Mouse (Mus musculus) cerebellum, adult 8-10 months (tissue): ENCODE data around the gene Zfp961.
"Not testable (repeated sequence)": the region's sequence is repeated elsewhere in the genome, so short reads cannot be mapped to it uniquely, and the experiment has no call there.

Experiments
- DNase-seq: peaks from one replicate; pipeline ENCODE4 v3.0.0; 2022

Gene Zfp961

DNA sequence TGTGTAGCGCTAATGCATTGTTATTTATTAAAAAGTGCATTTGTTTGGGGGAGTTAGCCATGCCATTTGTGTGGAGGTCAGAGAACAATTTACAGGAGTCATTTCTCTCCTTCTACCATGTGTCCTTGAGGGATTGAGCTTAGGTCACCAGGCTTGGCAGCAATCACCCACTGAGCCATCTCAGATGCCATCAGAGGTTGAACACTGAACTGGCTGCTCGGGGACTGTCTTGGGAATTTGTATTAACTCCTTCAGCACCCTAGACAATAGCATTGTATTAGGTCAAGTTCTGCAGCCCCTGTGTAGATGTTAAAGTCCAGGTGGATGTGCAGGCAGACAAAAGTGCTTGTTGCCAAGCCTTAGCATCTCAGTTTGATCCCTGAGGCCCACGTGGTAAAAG is 13.2 kb downstream of the Zfp961 start:
- no peak for DNase-seq

DNA sequence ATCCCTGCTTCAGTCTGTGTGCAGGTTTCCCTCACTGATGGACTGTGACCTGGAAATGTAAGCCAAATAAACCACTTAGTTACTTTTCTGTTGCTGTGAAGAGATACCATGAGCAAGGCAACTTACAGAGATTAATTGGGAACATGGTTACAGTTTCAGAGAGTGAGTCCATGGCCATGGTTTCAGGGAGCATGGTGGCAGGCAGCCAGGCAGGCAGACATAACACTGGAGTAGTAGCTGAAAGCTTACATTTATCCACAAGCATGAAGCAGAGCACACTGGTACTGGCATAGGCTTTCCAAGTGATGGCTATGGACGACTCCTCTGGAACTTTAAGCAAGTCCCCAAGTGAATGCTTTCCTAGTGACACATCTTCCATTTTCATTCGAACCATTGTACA is 14.3 kb downstream of the Zfp961 start:
- no peak for DNase-seq

DNA sequence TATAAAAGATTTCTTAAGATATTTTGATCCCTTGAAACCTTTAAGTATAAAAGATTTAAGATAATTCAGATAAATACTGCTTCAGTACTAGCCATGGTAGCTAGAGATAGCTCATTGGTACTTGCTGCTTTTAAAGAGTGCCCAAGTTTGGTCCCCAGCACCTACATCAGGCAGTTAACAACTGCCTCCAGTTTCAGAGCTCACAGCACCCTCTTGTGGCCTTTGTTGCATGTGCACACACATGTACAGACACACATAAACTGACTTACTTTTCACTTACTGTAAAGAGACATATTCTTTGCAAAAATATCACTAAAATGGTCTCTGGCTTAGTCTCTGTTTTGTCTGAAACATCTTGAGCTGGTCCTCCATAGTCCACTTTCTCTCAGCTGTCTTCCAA is 15.6 kb downstream of the Zfp961 start:
- DNase-seq: no peak

GRCm38 (mm10) chr8:71967261-71967660 is 16.4 kb downstream of the Zfp961 start:
- DNase-seq: no peak

DNA sequence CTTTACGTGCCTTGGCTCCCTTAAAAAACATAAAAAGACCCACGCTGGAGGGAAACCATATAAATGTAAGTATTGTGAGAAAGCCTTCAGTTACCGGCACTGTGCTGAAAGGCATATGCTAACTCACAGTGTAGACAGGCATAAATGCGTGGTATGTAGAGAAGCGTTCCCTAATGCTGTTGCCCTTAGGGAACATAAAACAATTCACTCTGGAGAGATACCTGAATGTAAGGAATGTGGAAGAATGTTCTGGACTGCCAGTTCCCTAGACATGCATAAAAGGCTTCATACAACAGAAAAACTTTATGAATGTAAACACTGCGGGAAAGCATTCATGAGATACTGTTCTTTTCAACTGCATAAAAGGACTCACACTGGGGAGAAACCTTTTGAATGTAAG is 17.3 kb downstream of the Zfp961 start:
- no peak for DNase-seq

- no peak for DNase-seq
These were observed 17.8 kb downstream of the Zfp961 start for GRCm38 (mm10) chr8:71968636-71969035.

DNA sequence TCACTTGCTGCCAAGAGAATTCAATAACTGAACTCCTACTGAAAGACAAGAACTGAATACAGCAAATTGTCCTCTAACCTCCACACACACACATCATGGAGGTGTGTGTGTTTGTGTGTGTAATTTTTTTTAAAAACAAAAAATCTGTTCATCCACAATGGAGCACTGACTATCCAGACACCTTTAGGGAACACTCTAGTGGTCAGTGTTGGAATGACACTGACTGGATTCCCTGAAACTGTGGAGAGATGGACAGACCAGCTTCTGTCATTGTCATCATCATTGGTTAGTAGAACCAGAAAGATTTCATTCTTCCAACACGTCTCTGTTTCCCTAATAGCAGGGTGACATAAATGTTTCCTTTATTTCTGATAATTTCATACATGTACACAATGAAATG is 21.1 kb downstream of the Zfp961 start:
- peak; percentile 36 for DNase-seq

- no peak for DNase-seq
These were observed 23.4 kb downstream of the Zfp961 start for GRCm38 (mm10) chr8:71974211-71974610.

GRCm38 (mm10) chr8:71981032-71981431 is 30.2 kb downstream of the Zfp961 start:
- DNase-seq: no peak

DNA sequence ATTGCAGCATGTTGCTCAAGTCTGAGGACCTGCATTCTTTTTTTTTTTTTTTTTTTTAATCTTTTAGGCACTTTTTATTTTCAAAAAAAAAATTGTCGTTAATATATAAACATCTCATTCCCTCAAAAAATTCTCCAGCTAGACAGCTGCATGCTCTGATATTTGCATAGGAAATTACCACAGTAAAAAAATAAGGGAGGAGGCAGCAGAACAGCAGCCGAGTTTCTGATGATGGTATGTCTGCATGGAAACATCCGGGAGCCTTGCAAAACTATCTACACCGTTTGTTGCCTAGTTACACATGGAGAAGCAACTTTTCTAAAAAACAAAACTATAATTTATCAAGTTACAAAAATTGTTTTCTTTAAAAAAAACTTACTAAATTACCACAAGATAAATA is 30.6 kb downstream of the Zfp961 start:
- DNase-seq: no peak

- no peak for DNase-seq
These were observed 33.8 kb downstream of the Zfp961 start for GRCm38 (mm10) chr8:71984601-71985000.

- DNase-seq: peak; percentile 62
These were observed 37.5 kb downstream of the Zfp961 start for GRCm38 (mm10) chr8:71988110-71988866.

DNA sequence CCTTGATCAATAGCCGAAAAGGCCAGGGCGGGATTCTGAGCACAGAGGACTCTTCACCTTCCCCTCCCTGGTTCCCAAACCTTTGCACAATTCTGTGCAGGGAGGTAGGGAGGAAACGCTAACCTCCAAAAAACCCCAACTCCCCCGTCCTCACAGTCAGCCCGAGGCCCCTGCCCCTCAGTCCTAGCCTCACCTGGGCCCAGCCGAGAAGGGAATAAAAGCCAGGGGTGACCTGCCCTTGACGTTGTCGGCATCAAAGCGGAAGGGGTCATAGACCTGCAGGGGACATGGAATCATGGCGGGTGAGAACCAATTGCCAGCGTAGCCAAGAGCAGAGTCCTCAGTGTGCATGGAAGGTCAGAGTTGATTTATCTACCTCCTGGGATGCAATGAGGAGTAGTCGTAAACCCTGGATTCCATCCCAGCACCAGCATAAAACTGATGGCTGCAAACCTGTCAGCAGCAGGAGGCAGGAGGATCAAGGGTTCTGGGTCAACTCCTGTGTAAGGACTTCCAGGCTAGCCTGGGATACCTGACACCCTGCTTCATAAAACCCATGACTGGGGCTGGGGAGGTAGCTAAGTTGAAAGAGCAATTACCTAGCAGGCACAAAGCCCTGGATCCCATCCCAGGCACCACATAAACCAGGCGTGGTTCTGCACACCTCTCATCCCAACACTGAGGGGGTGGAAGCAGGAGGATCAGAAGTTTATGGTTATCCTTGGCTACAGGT is 38.2 kb downstream of the Zfp961 start:
- DNase-seq: no peak

GRCm38 (mm10) chr8:71999434-71999833 is 48.6 kb downstream of the Zfp961 start:
- no peak for DNase-seq

DNA sequence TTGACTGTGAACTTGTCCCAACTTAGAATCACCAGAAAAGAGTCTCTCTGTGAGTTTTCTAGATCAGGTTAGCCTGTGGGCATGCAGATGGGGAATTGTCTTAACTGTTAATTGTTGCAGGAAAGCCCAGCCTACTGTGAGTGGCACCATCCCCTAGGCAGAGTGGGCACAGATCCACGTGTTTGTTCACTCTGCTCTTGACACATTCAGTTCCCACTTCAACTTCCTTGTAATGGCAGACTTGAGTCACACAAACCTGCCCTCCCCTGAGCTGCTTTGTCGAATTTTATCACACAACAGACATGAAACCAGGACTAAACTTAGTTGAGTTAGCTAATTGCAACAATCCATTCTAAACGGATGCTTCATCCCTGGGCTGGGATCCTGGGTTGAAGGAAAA is 49.4 kb downstream of the Zfp961 start:
- DNase-seq: no peak

DNA sequence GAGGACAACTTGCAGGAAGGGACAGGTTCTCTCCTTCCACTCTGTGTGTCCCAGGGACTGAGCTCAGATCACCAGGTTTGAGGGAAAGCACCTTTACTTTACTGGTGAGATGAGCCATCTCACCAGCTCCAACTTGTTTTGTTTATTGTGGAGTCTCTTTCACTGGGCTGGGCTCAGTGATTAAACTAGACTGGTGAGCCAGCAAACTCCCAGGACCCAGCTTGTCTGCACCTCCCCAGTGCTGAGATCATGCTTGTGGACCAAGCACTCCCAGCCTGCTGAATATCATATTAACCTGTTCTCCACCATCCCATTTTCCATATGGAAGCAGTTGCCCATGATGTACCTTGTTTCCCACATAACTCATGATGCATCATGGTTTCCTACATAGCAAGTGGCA is 52.1 kb downstream of the Zfp961 start:
- DNase-seq: no peak

GRCm38 (mm10) chr8:72005912-72006311 is 55.1 kb downstream of the Zfp961 start:
- DNase-seq: no peak

- no peak for DNase-seq
These were observed 55.9 kb downstream of the Zfp961 start for GRCm38 (mm10) chr8:72006763-72007162.

DNA sequence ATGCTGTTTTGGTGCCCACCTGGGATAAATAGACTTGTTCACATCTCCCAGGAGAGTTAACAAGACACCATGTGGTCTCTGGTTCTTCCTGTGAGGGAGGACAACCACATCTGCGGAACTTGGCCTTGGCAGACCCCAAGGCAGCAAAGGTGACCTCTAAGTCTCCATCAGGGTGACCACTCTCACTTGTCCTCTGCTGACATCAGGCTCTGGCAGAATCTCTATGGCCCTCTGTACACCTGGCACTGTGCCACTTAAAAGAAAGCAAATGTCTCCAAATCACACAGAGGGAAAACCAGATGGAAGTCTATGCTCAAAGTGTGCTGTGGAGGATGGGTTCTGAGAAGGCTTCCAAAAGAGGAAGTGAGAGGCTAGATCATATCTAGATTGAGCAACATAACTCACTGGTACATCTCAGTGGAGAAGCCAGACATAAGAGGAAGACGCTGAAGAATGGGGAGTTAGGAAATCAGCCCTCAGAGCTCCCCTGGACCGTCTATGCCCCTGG is 57.4 kb downstream of the Zfp961 start:
- DNase-seq: no peak

DNA sequence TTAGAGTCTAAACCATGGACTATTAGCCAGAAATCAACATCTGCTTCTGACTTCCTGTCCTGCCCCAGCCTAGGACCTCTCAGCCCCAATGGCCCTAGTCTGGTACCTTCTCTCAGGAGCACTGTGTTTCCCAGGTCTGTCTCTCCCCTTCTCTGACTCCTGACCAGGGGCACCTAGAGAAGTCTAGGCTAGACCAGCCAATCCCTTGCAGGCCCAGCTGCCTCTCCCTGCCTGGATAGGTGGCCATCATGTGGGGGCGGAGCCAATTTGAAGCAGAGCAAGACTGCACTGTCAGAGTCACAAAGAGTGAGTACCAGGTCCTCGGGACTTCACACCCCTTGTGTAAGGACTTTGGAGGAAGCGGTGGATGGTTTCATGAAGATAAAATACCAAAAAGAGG is 58.6 kb downstream of the Zfp961 start, which contains the start of gene Cyp4f18:
Cyp4f18 (minus strand) TSS at position 154 of the 400 bp plus-strand sequence.
- no peak for DNase-seq

DNA sequence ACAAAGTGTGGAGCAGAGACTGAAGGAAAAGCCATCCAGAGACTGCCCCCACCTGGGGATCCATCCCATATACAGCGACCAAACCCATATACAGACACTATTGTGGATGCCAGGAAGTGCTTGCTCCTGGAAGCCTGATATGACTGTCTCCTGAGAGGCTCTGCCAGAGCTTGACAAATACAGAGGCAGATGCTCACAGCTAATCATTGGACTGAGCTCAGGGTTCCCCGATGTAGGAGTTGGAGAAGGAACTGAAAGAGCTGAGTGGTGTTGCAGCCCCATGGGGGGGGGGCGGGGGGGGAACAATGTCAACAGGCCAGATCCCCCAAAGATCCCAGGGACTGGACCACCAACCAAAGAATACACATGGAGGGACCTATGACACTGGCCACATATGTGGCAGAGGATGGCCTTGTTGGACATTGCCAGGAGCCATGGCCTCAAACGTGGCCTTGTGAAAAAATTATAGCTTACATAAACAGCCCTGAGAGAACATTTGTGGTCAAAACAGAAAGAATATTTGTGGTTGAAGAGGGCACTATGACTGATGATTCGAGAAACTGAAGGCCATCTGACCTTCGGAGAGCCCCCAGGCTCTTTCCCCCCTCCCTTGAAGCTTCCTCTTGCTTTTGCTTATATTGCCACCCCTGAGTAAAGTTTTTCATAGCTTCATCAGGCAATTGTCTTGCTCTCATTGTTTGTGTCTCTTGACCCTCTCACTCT is 62.8 kb downstream of the Zfp961 start:
- not testable (repeated sequence) for DNase-seq

GRCm38 (mm10) chr8:72017339-72017738 is 66.5 kb downstream of the Zfp961 start:
- not testable (repeated sequence) for DNase-seq

DNA sequence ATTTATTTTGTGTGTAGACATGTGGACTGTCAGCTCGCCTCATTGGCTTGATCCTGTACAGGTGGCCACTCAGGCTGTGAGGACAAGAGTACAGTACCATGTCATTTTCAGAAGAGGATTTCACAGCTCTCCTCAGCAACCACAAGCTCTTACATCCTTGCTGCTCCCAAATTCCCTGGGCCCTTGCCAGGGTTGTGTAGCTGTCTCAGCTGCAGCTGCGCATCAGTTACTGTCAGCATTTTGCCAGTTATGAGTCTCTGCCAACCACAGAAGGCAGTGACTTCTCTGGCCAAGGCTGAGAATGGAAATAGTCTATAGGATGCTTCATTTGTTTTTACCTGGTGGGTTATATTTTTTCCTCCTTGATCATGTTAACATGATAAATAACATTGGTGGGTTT is 67.3 kb downstream of the Zfp961 start:
- DNase-seq: no peak

- DNase-seq: not testable (repeated sequence)
These were observed 68.2 kb downstream of the Zfp961 start for GRCm38 (mm10) chr8:72019022-72019421.
